Mouse (Mus musculus): ENCODE measurements around the gene Strbp.

GRCm38 (mm10) chr2:37488956-37489355 is 214.7 kb downstream of the Strbp start:
- TF ChIP-seq POLR2A (IDR thresholded peaks at IDR 0.05; ENCODE audit: extremely low read depth, insufficient read depth, low read length) (no peak), CTCF (IDR thresholded peaks at IDR 0.05; ENCODE audit: extremely low read depth, insufficient read depth, low read length) (no peak)
